Mouse (Mus musculus) small intestine, adult 2 months (tissue): ENCODE measurements at regions not wholly inside any gene's neighbourhood (a gene's known extent, or its start where the extent isn't known, plus 50 kb on each side); places are given as distances from the start of the nearest gene placed in this dataset.

Source experiments
- CTCF ChIP-seq: fragments of 200-500 bp; IDR thresholded peaks from 2 replicates; pipeline ENCODE4 v1.5.1; 2012; ENCODE audit warnings: low read depth, mild to moderate bottlenecking, control low read depth, inconsistent platforms, low read length, moderate library complexity, mixed read lengths; ENCODE audit not compliant: insufficient replicate concordance, insufficient read length; ENCODE audit errors: extremely low read depth
- POLR2A ChIP-seq: fragments of 200-500 bp; IDR thresholded peaks from 2 replicates; pipeline ENCODE4 v1.6.1; 2012; ENCODE audit warnings: low read depth, mild to moderate bottlenecking, control low read depth, inconsistent platforms, low read length, moderate library complexity

GRCm38 (mm10) chr4:55689479-55689878, 157.2 kb upstream of the Klf4 start:
- TF ChIP-seq POLR2A (no peak), CTCF (no peak)
